In genomic region chr9:60092428-60092827, GRCm38 (mm10) we compare ENCODE assay signal across 17 mouse cellular contexts.
"Had no signal": no experiment of that assay in that cellular context is flagged by ENCODE, and none has a peak within 500 bp of the region (broad histone marks: within the 10 kb centered on the region; RNA-seq: fewer than 3 reads in every experiment).

No protein-coding gene starts in this region.

- H3K4me1 ChIP-seq: liver, embryonic 12.5 days; liver, embryonic 15.5 days had no signal

- H3K36me3 ChIP-seq: liver, embryonic 12.5 days; liver, embryonic 15.5 days; lung, embryonic 15.5 days had no signal

- H3K4me3 ChIP-seq: left cerebral cortex, adult 2 months; liver, embryonic 12.5 days; liver, embryonic 15.5 days; lung, embryonic 15.5 days had no signal

- ATAC-seq: liver, embryonic 12.5 days had no signal

- H3K9me3 ChIP-seq: liver, embryonic 12.5 days; liver, embryonic 15.5 days; lung, embryonic 15.5 days had no signal

- H3K27ac ChIP-seq: kidney, postnatal 0 days; left cerebral cortex, adult 2 months; liver, embryonic 12.5 days; liver, embryonic 15.5 days; lung, embryonic 15.5 days had no signal

- H3K9ac ChIP-seq: liver, embryonic 12.5 days; liver, embryonic 15.5 days; lung, embryonic 15.5 days had no signal

- H3K4me2 ChIP-seq: liver, embryonic 12.5 days; liver, embryonic 15.5 days; lung, embryonic 15.5 days; midbrain, embryonic 11.5 days had no signal

- DNase-seq: kidney, adult 11 months; kidney, adult 9 months; kidney, postnatal 36 days; layer of hippocampus, postnatal 36 days; liver; lung, adult 18-20 months; lung, postnatal 10 days; lung, postnatal 4 days; midbrain, embryonic 14.5 days; thymus, adult 18-20 months; thymus, postnatal 36 days had no signal

- H3K27me3 ChIP-seq: liver, embryonic 12.5 days; liver, embryonic 15.5 days; lung, embryonic 15.5 days had no signal
